Mouse (Mus musculus): ENCODE data around the gene A630010A05Rik. TPM values are rescaled to one million over a fixed set of nuclear protein-coding genes. Genes with fewer than 3 reads are reported as not detected.
"Not testable (repeated sequence)": the region's sequence is repeated elsewhere in the genome, so short reads cannot be mapped to it uniquely, and the experiment has no call there.

Gene A630010A05Rik
- not detected for total RNA-seq (2021)

GRCm38 (mm10) chr16:14562017-14562416 is at the start of gene A630010A05Rik:
Gene A630010A05Rik (plus strand): TSS chr16:14562317.
- DNase-seq, result no peak
- intact Hi-C loops (cut with DNase I), result no loop called here

- intact Hi-C loops (cut with DNase I), result no loop called here
- no peak for DNase-seq
Observed at GRCm38 (mm10) chr16:14535766-14536165, 26.4 kb upstream of the A630010A05Rik start.

- not testable (repeated sequence) for DNase-seq
Observed at GRCm38 (mm10) chr16:14557191-14557590, 4.9 kb upstream of the A630010A05Rik start.

More at GRCm38 (mm10) chr16:14557191-14557590, 4.9 kb upstream of the A630010A05Rik start:
- intact Hi-C loops (cut with DNase I), result not testable (repeated sequence)

Other genes with a start within 250 kb of the A630010A05Rik start
- 10 to 100 TPM; 56.9 to 58.6 TPM for gene Fopnl, start 244.9 kb upstream of the A630010A05Rik start, total RNA-seq (2021)
- gene Abcc1, start 200.8 kb upstream of the A630010A05Rik start, total RNA-seq (2021), result 10 to 100 TPM; 18.1 to 19.2 TPM

Data from left cerebral cortex, postnatal 4 days (tissue).